In the genomic region with DNA sequence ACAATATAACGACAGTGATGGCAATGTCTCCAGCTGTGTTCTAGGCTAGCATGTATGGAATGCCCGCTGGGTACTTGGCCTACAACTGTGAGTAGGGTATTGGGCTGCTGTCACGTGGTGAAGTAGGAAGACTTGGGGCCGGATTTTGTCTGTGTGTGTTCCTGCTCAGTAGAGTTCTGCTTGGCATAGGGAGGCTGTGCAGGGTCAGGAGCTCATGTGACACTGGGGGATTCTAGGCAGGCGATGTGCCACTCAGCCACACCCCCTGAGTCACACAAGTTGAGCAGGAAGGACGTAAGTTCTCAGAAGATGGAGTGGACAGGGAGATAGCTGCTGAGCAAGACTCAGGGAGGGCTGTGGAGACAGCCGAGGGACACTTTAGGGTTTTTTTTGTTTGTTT, we compare ENCODE assay signal across 40 mouse cellular contexts. TPM values are rescaled to one million over a fixed set of nuclear protein-coding genes. Genes with fewer than 3 reads are reported as not detected.
DNase-seq lines count a peak whose midpoint lies in the region; ATAC-seq and TF ChIP-seq lines count a peak whose summit lies in the region.
"Had no signal": no experiment of that assay in that cellular context is flagged by ENCODE, and none has a peak within 500 bp of the region (broad histone marks: within the 10 kb centered on the region; RNA-seq: fewer than 3 reads in every experiment).

No protein-coding gene starts in this region.

- H3K36me3 ChIP-seq in lung, postnatal 0 days (ENCODE audit: insufficient read depth, low read length) = peaks cover 9% of the 10 kb centered on the region; the same call in 1 of the 2 replicates
- H3K36me3 ChIP-seq in myocyte (ENCODE audit: control insufficient read depth, insufficient read depth) = peaks cover 3% of the 10 kb centered on the region

- no peak for TF ChIP-seq POLR2A in myocyte (IDR thresholded peaks at IDR 0.05; ENCODE audit: insufficient read length, low read depth)

- WGBS in lung, postnatal 0 days = 66% methylated on average over 7 of the region's 7 CpGs

- H3K27ac ChIP-seq in lung, postnatal 0 days (ENCODE audit: low read length) = no peak overlapping the region
- H3K27ac ChIP-seq: hindbrain, embryonic 13.5 days; kidney, postnatal 0 days; limb, embryonic 10.5 days; limb, embryonic 15.5 days; liver, embryonic 14.5 days; midbrain, embryonic 13.5 days; neural tube, embryonic 15.5 days had no signal

- no peak for TF ChIP-seq EP300 in lung, postnatal 0 days (IDR thresholded peaks at IDR 0.05)

- H3K9me3 ChIP-seq in lung, postnatal 0 days (ENCODE audit: low read length) = no peaks in the 10 kb centered on the region
- H3K9me3 ChIP-seq: G1E; heart, embryonic 12.5 days; hindbrain, embryonic 13.5 days; limb, embryonic 10.5 days; limb, embryonic 15.5 days; midbrain, embryonic 13.5 days; neural tube, embryonic 15.5 days had no signal

- H3ac ChIP-seq in myocyte (ENCODE audit: control insufficient read depth, insufficient read length) = no peak overlapping the region

- H3K9ac ChIP-seq in lung, postnatal 0 days (replicated peaks; ENCODE audit: low read depth) = no peak overlapping the region
- H3K9ac ChIP-seq: heart, embryonic 12.5 days; hindbrain, embryonic 13.5 days; limb, embryonic 15.5 days; liver, embryonic 14.5 days; lung, embryonic 14.5 days; midbrain, embryonic 13.5 days; neural tube, embryonic 15.5 days had no signal

- TF ChIP-seq CTCF in lung, postnatal 0 days (IDR thresholded peaks at IDR 0.05) = no peak

- no peak overlapping the region for H3K4me2 ChIP-seq in lung, postnatal 0 days (replicated peaks; ENCODE audit: low read depth, low read length)
- H3K4me2 ChIP-seq in myocyte (ENCODE audit: low read depth) = peak overlapping the region; percentile 53
- H3K4me2 ChIP-seq: heart, embryonic 12.5 days; hindbrain, embryonic 13.5 days; limb, embryonic 15.5 days; lung, embryonic 14.5 days; midbrain, embryonic 13.5 days; neural tube, embryonic 15.5 days had no signal

- H3K4me1 ChIP-seq in lung, postnatal 0 days (ENCODE audit: insufficient read depth, low read depth, low read length) = no peaks in the 10 kb centered on the region

- peaks cover 21% of the 10 kb centered on the region for H3K79me2 ChIP-seq in myocyte (ENCODE audit: control insufficient read depth, insufficient read depth)

- no peaks in the 10 kb centered on the region for H3K27me3 ChIP-seq in lung, postnatal 0 days (replicated peaks; ENCODE audit: insufficient read depth, low read length)
- H3K27me3 ChIP-seq in myocyte (ENCODE audit: control insufficient read depth, insufficient read depth, insufficient read length) = no peaks in the 10 kb centered on the region
- H3K27me3 ChIP-seq: heart, embryonic 12.5 days; hindbrain, embryonic 13.5 days; limb, embryonic 15.5 days; midbrain, embryonic 13.5 days; neural tube, embryonic 15.5 days; Patski had no signal

- 0 out of 2 replicates have a peak, but pooled peaks have one; percentile 17 for ATAC-seq in lung, postnatal 0 days
- ATAC-seq: forebrain, embryonic 16.5 days; intestine, embryonic 16.5 days; midbrain, embryonic 13.5 days; Patski had no signal

- H3K4me3 ChIP-seq in lung, postnatal 0 days (ENCODE audit: low read depth, low read length) = no peak overlapping the region
- H3K4me3 ChIP-seq in myocyte = no peak overlapping the region
- H3K4me3 ChIP-seq: erythroblast, embryonic 14.5 days; heart, embryonic 12.5 days; hindbrain, embryonic 13.5 days; limb, embryonic 10.5 days; limb, embryonic 15.5 days; midbrain, embryonic 13.5 days; neural tube, embryonic 15.5 days had no signal

- peak; percentile 32 for DNase-seq in adrenal gland, postnatal 10 days
- DNase-seq in adrenal gland, postnatal 25 days = no peak
- no peak for DNase-seq in lung, postnatal 0 days (ENCODE audit: low spot score)
- DNase-seq in lung, postnatal 14 days = no peak
- DNase-seq in NIH3T3 (ENCODE audit: low read depth) = peak; percentile 28
- DNase-seq in retina, postnatal 1 day = no peak
- no peak for DNase-seq in gastrocnemius, adult 8-10 months (ENCODE audit: low spot score in 2 of 2)
- DNase-seq: cerebellum, adult 11 months; cerebellum, adult 9-10 months; cerebellum, postnatal 36 days; gastrocnemius, postnatal 10 days; heart, postnatal 4 days; kidney, adult 8-10 months; kidney, postnatal 4 days; layer of hippocampus, postnatal 36 days; lung, embryonic 14.5 days; lung, postnatal 36 days; right cerebral cortex, postnatal 25 days; spleen, adult 18-20 months; thymus, adult 18-20 months; thymus, postnatal 25 days had no signal

TF ChIP-seq in myocyte, 11 proteins besides CTCF, POLR2A, EP300 and RAD21:
- TF ChIP-seq MYOG (IDR thresholded peaks at IDR 0.05; ENCODE audit: control insufficient read depth in 1 of 3, insufficient read depth in 1 of 3, insufficient read length in 2 of 3, low read depth in 2 of 3) = no peak
- TF ChIP-seq USF1 (IDR thresholded peaks at IDR 0.05; ENCODE audit: low read depth) = peak; percentile 87

RNA-seq across cellular contexts. Expression of a gene that starts 13.1 kb away (rescaled TPM):
- 10 to 100 TPM; 16.6 to 19.2 TPM for total RNA-seq in adrenal gland, postnatal 10 days (2021)
- 12.4 and 13.4 TPM in 2 replicates for total RNA-seq in adrenal gland, postnatal 25 days (2021)
- 18.9 and 21.6 TPM in 2 replicates for polyA plus RNA-seq in lung, postnatal 0 days (2015; fragmentation: Nextera tagmentation; extraction: Ambion mirVana)
- 18.3 TPM for polyA plus RNA-seq in myocyte (2012; fragmentation: generic; extraction: Trizol)
- 1 to 10 TPM; 6.4 to 7.8 (median 7.1) TPM for total RNA-seq in gastrocnemius, adult 8-10 months (2022)

RNA-seq across cellular contexts. Expression of a gene that starts 27.8 kb away (rescaled TPM):
- under 1 TPM in 1 of 2 experiments, not detected in 1; 0.30 TPM for total RNA-seq in adrenal gland, postnatal 10 days (2021)
- total RNA-seq in adrenal gland, postnatal 25 days (2021) = not detected in 2 replicates
- polyA plus RNA-seq in lung, postnatal 0 days (2015; fragmentation: Nextera tagmentation; extraction: Ambion mirVana) = 0.24 and 0.35 TPM in 2 replicates
- 0.11 TPM for polyA plus RNA-seq in myocyte (2012; fragmentation: generic; extraction: Trizol)
- not detected for total RNA-seq in gastrocnemius, adult 8-10 months (2022)
- total RNA-seq: G1E; gastrocnemius, postnatal 10 days; heart, postnatal 4 days; layer of hippocampus, postnatal 36 days; megakaryocyte-erythroid progenitor cell, adult 5-6 weeks; monocyte, adult 5-6 weeks had no signal
- polyA plus RNA-seq: erythroblast, embryonic 14.5 days; forebrain, embryonic 11.5 days; forebrain, embryonic 16.5 days; G1E; gonadal fat pad, adult 2 months; heart, postnatal 0 days; limb, embryonic 10.5 days; liver, embryonic 14.5 days; lung, embryonic 14.5 days; midbrain, embryonic 13.5 days had no signal

RNA-seq across cellular contexts. Expression of a gene that starts 30.6 kb away (rescaled TPM):
- 10 to 100 TPM; 13.2 to 14.6 TPM for total RNA-seq in adrenal gland, postnatal 10 days (2021)
- total RNA-seq in adrenal gland, postnatal 25 days (2021) = 1.4 and 3.0 TPM in 2 replicates
- polyA plus RNA-seq in lung, postnatal 0 days (2015; fragmentation: Nextera tagmentation; extraction: Ambion mirVana) = 35.7 and 38.8 TPM in 2 replicates
- not detected for polyA plus RNA-seq in myocyte (2012; fragmentation: generic; extraction: Trizol)
- not detected for total RNA-seq in gastrocnemius, adult 8-10 months (2022)
- total RNA-seq: layer of hippocampus, postnatal 36 days; megakaryocyte-erythroid progenitor cell, adult 5-6 weeks; monocyte, adult 5-6 weeks had no signal
- polyA plus RNA-seq: erythroblast, embryonic 14.5 days; forebrain, embryonic 11.5 days; forebrain, embryonic 16.5 days; G1E; midbrain, embryonic 13.5 days had no signal

RNA-seq across cellular contexts. Expression of a gene that starts 33.4 kb away (rescaled TPM):
- 1 to 10 TPM; 1.9 to 2.3 TPM for total RNA-seq in adrenal gland, postnatal 10 days (2021)
- 4.3 and 7.9 TPM in 2 replicates for total RNA-seq in adrenal gland, postnatal 25 days (2021)
- polyA plus RNA-seq in lung, postnatal 0 days (2015; fragmentation: Nextera tagmentation; extraction: Ambion mirVana) = 1.8 and 2.5 TPM in 2 replicates
- polyA plus RNA-seq in myocyte (2012; fragmentation: generic; extraction: Trizol) = 2.4 TPM
- under 1 TPM in 3 of 4 experiments, not detected in 1; 0.29 to 0.65 (median 0.53) TPM for total RNA-seq in gastrocnemius, adult 8-10 months (2022)

RNA-seq across cellular contexts. Expression of a gene that starts 46.5 kb away (rescaled TPM):
- under 1 TPM; 0.39 to 0.45 TPM for total RNA-seq in adrenal gland, postnatal 10 days (2021)
- total RNA-seq in adrenal gland, postnatal 25 days (2021) = not detected in 2 replicates
- polyA plus RNA-seq in lung, postnatal 0 days (2015; fragmentation: Nextera tagmentation; extraction: Ambion mirVana) = 1.1 and 1.2 TPM in 2 replicates
- not detected for polyA plus RNA-seq in myocyte (2012; fragmentation: generic; extraction: Trizol)
- total RNA-seq in gastrocnemius, adult 8-10 months (2022) = not detected
- total RNA-seq: G1E; gastrocnemius, postnatal 10 days; heart, postnatal 4 days; layer of hippocampus, postnatal 36 days; megakaryocyte-erythroid progenitor cell, adult 5-6 weeks; monocyte, adult 5-6 weeks had no signal
- polyA plus RNA-seq: erythroblast, embryonic 14.5 days; forebrain, embryonic 16.5 days; G1E; heart, postnatal 0 days; hindbrain, embryonic 13.5 days; midbrain, embryonic 13.5 days; neural tube, embryonic 15.5 days had no signal

Comparison
In these comparisons a context has a peak if more than half of its experiments do, and no peak if none do; other contexts are left out.
1. DNase-seq: peak in adrenal gland, postnatal 10 days (single experiment) and NIH3T3 (single experiment); none in adrenal gland, postnatal 25 days (single experiment), lung, postnatal 0 days (single experiment), lung, postnatal 14 days (single experiment), retina, postnatal 1 day (single experiment) and gastrocnemius, adult 8-10 months (0 of 2).